Comparison of ENCODE assay signal across 8 mouse cellular contexts in genomic region chr14:20733952-20734774, GRCm38 (mm10). TPM values are rescaled to one million over a fixed set of nuclear protein-coding genes. Genes with fewer than 3 reads are reported as not detected.
DNase-seq lines count a peak whose midpoint lies in the region; ATAC-seq and TF ChIP-seq lines count a peak whose summit lies in the region.

Gene Ndst2, minus strand, starts transcription at chr14:20734562.

- H3K36me3 ChIP-seq in hindbrain, postnatal 0 days (ENCODE audit: insufficient read depth, low read length): peaks cover 31% of the 10 kb centered on the region

- TF ChIP-seq CTCF in gastrocnemius, adult 2 months (IDR thresholded peaks at IDR 0.05): peak; percentile 17; the same call in 1 of the 2 replicates
- TF ChIP-seq CTCF in hindbrain, postnatal 0 days (IDR thresholded peaks at IDR 0.05; ENCODE audit: low read depth): 0 out of 2 replicates have a peak, but pooled peaks have one; percentile 2
- no peak; the same call in 1 of the 2 replicates for TF ChIP-seq CTCF in left cerebral cortex, adult 2 months (IDR thresholded peaks at IDR 0.05)

- peak; percentile 88 for ATAC-seq in common myeloid progenitor, adult 5-6 weeks (replicated peaks; ENCODE audit: low read depth, poor library complexity, severe bottlenecking)
- peak; percentile 98 for ATAC-seq in hindbrain, postnatal 0 days
- ATAC-seq in megakaryocyte, adult 5-6 weeks (ENCODE audit: poor library complexity, severe bottlenecking): peak; percentile 93

- under 1% methylated on average over 74 of the region's 81 CpGs for WGBS in hindbrain, postnatal 0 days

- intact Hi-C loops in gastrocnemius, adult 2 months (cut with DNase I): loop anchor here (5.0 kb wide), 1 partner anchor 58 kb away; the partner anchor contains the start of gene Camk2g
- intact Hi-C loops in left cerebral cortex, adult 2 months (cut with DNase I): no loop called here

- peak; percentile 81 for DNase-seq in ZHBTc4 (ENCODE audit: low read depth, low spot score)
- peak; percentile 94 for DNase-seq in gastrocnemius, adult 2 months
- DNase-seq in hindbrain, postnatal 0 days (ENCODE audit: low spot score): peak; percentile 94
- peak; percentile 80 to 83 for DNase-seq in left cerebral cortex, adult 2 months (ENCODE audit: extremely low spot score in 1 of 2, low spot score in 2 of 2)
- peak; percentile 72 to 85 for DNase-seq in right cerebral cortex, adult 2 months (ENCODE audit: low spot score in 2 of 2)
- peak; percentile 88 for DNase-seq in urinary bladder, postnatal 14 days (ENCODE audit: low spot score)

- no peaks in the 10 kb centered on the region for H3K27me3 ChIP-seq in hindbrain, postnatal 0 days (ENCODE audit: insufficient read depth, low read length)

- H3K4me1 ChIP-seq in hindbrain, postnatal 0 days (ENCODE audit: insufficient read depth, low read length): no peaks in the 10 kb centered on the region

- peak within 1 kb of the TSS; percentile 90 for H3K4me3 ChIP-seq in gastrocnemius, adult 2 months
- H3K4me3 ChIP-seq in hindbrain, postnatal 0 days (ENCODE audit: low read length): peak within 1 kb of the TSS; percentile 77
- H3K4me3 ChIP-seq in left cerebral cortex, adult 2 months: peak within 1 kb of the TSS; percentile 76

- H3K9ac ChIP-seq in hindbrain, postnatal 0 days (replicated peaks; ENCODE audit: low read length): peak within 1 kb of the TSS; percentile 90

- H3K9me3 ChIP-seq in hindbrain, postnatal 0 days (ENCODE audit: low read length): no peaks in the 10 kb centered on the region

- peak within 1 kb of the TSS; percentile 91 for H3K4me2 ChIP-seq in hindbrain, postnatal 0 days (ENCODE audit: low read depth, low read length)

- H3K27ac ChIP-seq in gastrocnemius, adult 2 months: peak within 1 kb of the TSS; percentile 98
- peak within 1 kb of the TSS; percentile 87 for H3K27ac ChIP-seq in hindbrain, postnatal 0 days
- peak within 1 kb of the TSS; percentile 97 for H3K27ac ChIP-seq in left cerebral cortex, adult 2 months

RNA-seq across cellular contexts. Expression of gene Ndst2, which starts in this region (rescaled TPM):
- 11.6 and 13.4 TPM in 2 replicates for total RNA-seq in common myeloid progenitor, adult 5-6 weeks (2017)
- total RNA-seq in gastrocnemius, adult 2 months (2021): 1 to 10 TPM; 6.2 to 7.1 TPM
- total RNA-seq in hindbrain, postnatal 0 days (2014; rRNA removed): 19.8 and 23.2 TPM in 2 replicates
- polyA plus RNA-seq in hindbrain, postnatal 0 days (2015; fragmentation: Nextera tagmentation; extraction: Ambion mirVana): 12.4 and 16.7 TPM in 2 replicates
- total RNA-seq in left cerebral cortex, adult 2 months (2021): 10 to 100 TPM; 15.5 to 17.7 TPM
- total RNA-seq in megakaryocyte, adult 5-6 weeks (2015): 55.7 and 60.3 TPM in 2 replicates
- 14.0 and 19.5 TPM in 2 replicates for total RNA-seq in megakaryocyte, adult 5-6 weeks (2017)

Comparison
In these comparisons a context has a peak if more than half of its experiments do, and no peak if none do; other contexts are left out.
1. Peak in every context shown above with its lines: DNase-seq, ATAC-seq, H3K4me3 ChIP-seq and H3K27ac ChIP-seq.